Mouse (Mus musculus) frontal cortex, adult (tissue): ENCODE results near the gene Phldb3.

Source experiments
- ATAC-seq: cut with Nextera tagmentation; 2 replicates; pipeline ENCODE4 v1.9.2; 2017; ENCODE audit warnings: mild to moderate bottlenecking, moderate library complexity, mixed read lengths; ENCODE audit not compliant: low TSS enrichment

The Phldb3 gene

DNA sequence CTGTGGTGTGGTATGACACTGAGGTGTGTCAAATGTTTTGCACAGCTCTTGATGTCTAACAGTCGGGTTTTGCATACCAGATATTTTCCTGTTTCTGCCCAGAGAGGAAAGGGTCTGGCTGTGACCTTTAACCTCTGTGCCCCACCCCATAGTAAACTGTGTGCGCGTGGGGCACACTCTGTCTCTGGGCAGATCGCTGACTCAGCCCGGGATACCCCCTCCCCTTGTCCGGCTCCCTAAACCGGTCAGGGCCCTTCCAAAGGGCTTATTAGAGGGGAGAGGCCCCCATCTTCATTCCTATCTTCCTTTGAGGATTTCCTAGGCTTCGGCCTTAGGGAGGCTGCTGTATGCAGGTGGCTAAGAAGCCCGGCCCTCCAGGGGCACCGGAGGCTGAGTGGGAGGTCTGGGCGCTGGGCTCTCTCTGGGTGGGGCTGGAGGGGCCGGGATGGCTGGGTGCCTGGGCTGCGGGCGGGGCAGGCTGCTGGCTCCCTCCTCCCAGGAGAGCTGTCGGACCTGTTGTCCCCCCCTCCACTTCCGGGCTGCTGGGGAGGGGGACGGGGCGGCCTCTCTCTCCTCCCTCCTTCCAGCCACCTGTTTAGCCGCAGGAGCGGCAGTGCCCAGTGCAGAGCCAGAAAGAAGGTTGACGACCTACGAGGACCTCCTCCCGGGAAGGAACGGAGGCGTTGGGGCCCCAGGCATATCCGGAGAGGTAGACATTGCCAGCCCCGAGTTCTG lies at the start of gene Phldb3:
TSS of gene Phldb3 (plus strand) at position 620 of the 735 bp plus-strand sequence.
- no peak for ATAC-seq

DNA sequence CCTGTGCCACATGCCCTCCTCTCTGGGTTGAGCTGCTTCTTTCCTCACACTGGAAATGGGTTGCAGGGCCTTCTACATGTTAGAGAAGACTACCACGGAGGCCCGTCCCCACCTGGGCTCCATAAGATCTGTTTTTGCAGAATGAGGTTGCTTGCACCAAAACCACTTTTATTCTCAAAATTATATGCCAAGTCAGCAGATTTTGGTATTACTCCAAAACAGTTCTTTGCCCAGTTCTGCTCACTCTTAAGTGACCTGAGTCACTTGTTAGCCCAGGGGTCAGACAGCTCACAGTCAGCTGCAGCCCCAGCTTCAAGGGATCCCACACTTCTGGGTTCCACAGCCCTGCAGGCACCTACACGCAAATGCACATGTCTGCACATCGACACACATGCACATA lies 49.1 kb upstream of the Phldb3 start:
- no peak for ATAC-seq

GRCm38 (mm10) chr7:24563191-24563836 lies 47.2 kb upstream of the Phldb3 start:
- ATAC-seq: no peak

GRCm38 (mm10) chr7:24563837-24564206 lies 46.7 kb upstream of the Phldb3 start:
- ATAC-seq: no peak

DNA sequence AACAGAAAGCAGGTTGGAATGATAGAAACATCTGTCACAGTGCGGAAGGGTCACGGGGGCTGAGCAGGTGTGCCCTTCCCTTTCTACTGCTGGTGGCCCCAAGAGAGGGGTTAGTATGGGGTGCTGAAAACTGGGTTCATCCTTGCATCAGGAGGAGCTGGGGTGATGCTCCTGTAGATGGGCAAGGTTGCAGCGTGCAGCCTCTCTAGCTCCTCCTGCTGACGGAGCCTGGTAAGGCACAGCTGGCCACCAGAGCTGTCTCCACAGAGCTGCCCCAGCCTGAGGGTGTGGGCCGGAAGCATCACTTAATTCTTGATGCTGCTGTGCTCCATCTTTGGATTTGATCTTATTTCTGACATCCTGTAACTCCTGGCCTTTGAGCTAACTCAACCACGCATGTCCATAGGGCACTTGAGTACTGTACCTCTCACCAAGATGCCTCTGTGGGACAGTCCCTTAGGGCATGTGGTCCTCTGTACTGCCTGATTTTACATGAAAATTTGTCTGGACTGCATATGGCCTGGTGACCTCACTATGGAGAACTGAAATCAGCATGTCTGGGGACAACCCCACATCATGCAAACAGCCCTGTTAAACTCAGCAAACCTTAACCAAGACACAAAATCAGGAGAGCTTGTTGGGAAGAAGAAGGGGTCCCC lies 45.8 kb upstream of the Phldb3 start:
- peak; percentile 58; the same call in 1 of the 2 replicates for ATAC-seq

DNA sequence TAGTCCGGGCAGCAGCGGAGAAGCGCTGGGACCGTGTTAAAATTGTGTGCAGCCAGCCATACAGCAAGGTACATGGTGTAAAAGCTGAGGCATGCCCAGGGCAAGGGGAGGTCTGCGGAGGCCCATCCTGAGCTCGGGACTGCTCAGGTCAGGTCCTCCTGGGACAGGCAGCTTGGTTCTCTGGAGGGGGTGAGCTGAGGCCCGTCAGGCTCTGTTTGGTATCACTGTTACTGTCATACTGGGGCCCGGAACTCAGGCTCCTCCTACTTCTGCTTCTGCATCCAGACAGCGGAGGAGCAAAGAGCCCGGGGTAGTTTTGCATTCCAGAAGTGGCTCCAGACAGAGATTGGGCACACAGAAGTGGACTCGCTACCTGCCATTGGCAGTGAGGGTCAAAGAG lies 44.9 kb upstream of the Phldb3 start:
- ATAC-seq: no peak

DNA sequence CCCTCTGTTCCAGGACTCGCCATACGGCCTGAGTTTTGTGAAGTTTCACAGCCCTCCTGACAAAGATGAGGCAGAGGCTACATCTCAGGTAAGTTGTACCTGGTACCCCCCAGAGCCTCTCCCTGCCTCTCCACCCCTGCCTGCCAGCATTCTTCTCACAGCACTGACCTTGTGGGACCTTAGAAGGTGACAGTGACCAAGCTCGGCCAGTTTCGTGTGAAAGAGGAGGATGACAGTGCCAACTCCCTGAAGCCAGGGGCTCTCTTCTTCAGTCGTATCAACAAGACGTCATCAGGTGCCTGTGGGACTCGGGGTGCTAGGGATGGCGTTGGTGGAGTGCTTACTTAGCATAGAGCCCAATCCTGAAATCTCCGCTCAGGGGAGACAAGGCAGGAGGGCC lies 44.4 kb upstream of the Phldb3 start:
- ATAC-seq: no peak

DNA sequence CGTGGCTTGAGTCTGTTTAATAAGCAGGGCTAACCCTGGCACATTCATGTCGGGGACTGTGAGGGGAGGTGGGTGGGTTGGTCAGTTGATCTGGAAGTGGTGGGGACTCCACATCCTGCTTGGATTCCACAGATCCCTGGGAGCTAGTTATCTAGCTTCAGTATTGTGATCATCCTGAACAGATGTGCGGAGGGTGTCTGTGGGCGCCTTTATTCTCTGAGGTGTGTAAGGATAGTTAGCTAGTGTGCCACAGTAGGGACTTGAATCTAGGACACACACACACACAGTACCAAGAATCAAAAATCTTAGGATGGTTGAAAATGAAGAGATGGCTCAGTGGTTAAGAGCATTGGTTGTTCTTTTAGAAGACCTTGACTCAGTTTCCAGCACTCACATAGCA lies 42.1 kb upstream of the Phldb3 start:
- ATAC-seq: peak; percentile 53; the same call in 1 of the 2 replicates

DNA sequence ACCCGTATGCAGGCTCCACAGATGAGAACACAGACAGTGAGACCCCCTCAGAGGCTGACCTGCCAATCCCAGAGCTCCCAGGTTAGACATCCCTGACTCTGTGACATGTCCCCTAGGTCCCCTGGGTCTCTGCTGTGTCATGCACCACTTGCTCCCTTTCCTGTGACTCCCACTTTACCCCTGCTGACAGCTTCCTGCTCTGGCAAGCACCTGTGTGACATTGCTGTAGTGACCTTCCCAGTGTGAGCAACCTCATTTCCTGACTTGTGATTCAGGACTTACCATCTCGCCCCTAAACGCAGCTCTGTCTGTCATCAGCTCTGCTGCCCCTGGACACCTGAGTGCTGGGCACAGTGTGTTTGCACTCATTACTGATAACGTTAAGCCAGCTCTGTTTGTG lies 39.5 kb upstream of the Phldb3 start:
- no peak for ATAC-seq

DNA sequence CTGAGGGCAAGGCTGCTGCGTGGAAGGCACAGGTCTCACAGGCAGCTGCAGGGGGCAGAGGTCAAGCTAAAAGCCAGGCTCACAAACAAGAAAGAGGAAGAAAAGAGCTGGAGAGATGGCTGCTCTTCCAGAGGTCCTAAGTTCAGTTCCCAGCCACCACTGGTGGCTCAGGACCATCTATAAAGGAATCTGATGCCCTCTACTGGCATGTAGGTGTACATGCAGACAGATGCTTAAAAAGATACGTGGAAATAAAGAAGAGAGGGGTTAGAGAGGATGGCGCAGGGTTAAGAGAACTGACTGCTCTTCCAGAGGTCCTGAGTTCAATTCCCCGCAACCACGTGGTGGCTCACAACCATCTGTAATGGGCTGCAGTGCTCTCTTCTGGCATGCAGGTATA lies 38.1 kb upstream of the Phldb3 start:
- no peak for ATAC-seq

- no peak for ATAC-seq
These were observed 36.3 kb upstream of the Phldb3 start for GRCm38 (mm10) chr7:24574224-24574796.

DNA sequence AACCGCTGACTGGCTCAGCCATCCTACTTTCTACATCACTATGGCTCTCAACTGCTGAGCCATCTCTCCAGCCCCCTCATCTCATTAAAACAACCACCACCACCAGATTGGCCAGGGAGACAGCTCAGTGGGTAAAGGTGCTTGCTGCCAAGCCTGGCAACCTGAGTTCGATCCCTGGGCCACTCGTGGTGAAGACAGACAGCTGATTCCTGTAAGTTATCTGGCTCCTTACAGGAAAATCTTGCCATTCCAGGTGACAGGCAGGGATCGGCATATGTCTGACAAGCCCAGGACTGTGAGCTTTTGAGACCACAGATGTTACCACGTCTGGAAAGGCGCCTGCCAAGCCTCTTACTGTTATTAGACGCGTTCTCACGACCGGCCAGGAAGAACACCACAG lies 32.8 kb upstream of the Phldb3 start:
- no peak for ATAC-seq

- no peak for ATAC-seq
These were observed 25.7 kb upstream of the Phldb3 start for GRCm38 (mm10) chr7:24584876-24585275.

GRCm38 (mm10) chr7:24585995-24586394 lies 24.6 kb upstream of the Phldb3 start:
- ATAC-seq: no peak

DNA sequence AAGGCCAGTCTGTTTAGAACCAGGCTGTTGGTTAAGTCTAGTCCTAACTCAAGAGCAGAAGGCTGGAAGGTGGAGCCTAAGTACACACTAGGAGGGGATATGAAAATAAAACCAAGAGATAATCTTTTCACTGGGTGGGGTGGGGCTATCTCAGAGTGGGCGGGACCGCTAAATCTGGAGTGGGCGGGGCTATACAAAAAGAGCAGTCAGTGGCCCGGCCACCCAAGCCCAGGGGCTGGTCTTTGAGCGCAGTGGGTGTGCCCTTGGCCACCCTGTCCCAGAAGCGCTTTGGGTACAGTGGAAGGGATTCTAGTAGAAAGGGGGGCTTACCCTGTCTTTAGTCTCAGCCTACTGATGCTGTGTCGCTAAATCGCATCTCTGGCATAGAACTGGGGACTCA lies 23.7 kb upstream of the Phldb3 start:
- ATAC-seq: peak; percentile 45; the same call in 1 of the 2 replicates

- ATAC-seq: peak; percentile 92
These were observed 23.0 kb upstream of the Phldb3 start, which contains the start of the genes Ethe1 and Zfp575 for GRCm38 (mm10) chr7:24587330-24588105. TSS of gene Ethe1 (plus strand) at chr7:24587543. TSS of gene Zfp575 (minus strand) at chr7:24587641.

GRCm38 (mm10) chr7:24588336-24588735 lies 22.2 kb upstream of the Phldb3 start:
- ATAC-seq: no peak

GRCm38 (mm10) chr7:24591735-24592134 lies 18.8 kb upstream of the Phldb3 start:
- no peak for ATAC-seq

DNA sequence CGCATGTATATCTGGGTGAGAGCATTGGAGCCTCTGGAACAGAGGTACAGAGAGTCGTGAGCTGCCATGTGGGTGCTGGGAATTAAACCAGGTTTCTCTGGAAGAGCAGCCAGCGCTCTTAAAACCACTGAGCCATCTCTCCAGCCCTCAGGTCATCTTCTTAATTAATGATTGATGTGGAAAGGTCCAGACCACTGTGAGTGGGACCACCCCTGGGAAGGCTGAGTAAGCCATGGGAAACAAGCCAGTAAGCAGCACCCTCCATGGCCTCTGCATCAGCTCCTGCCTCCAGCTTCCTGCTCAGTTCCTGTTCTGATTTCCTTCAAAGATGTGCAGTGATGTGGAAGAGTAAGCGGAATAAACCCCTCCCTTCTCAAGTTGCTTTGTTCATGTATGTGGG lies 18.4 kb upstream of the Phldb3 start:
- no peak for ATAC-seq

GRCm38 (mm10) chr7:24592781-24593180 lies 17.8 kb upstream of the Phldb3 start:
- no peak for ATAC-seq

DNA sequence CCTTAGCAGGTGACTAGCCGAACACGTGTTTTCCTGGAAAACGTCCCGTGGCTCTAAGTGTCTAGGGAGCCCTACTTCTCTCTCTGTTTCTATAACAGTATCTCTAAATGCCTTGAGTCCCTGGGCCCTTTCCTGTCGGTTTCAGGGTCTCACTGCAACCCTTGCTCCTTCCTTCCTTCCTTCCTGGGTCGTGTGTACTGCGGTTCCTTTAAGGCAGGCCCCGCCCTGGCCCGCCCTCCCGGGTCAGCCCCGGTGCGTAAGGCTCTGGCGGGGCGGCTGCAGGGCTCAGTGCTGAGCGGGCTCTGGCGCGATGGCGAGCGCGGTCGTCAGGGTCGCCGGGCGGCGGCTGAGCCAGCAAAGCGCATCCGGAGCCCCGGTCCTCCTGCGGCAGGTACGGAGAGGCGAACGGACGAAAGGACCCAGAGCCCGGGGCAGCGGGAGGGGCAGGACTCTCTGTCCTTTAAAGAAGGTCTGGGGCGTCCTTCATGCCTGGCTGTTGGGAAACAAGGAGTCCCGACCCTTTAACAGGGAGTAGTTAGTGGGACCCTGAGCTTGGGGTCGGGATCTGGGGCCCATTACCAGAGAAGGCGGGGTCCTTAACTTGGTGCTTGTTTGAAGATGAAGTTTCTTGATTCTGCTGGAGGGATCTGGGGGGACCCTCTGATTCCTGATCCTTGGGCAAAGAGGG lies 16.8 kb upstream of the Phldb3 start:
- peak; percentile 96 for ATAC-seq
